Mouse (Mus musculus) heart, embryonic 13.5 days (tissue): ENCODE measurements at regions not wholly inside any gene's neighbourhood (a gene's known extent, or its start where the extent isn't known, plus 50 kb on each side); places are given as distances from the start of the nearest gene placed in this dataset.

ENCODE experiments used
- ATAC-seq: fragments of 200-750 bp; cut with Nextera tagmentation; 2 replicates; pipeline ENCODE4 v1.8.0; 2017; ENCODE audit warnings: moderate TSS enrichment; ENCODE audit not compliant: insufficient number of reproducible peaks, low FRiP score, low TSS enrichment; ENCODE audit errors: extremely low read depth
- H3K27ac ChIP-seq: fragments of 300-500 bp; sonication (generic); replicated peaks from 2 replicates; pipeline ENCODE4 v1.5.1; 2015; ENCODE audit warnings: moderate library complexity, mild to moderate bottlenecking, inconsistent platforms
- H3K27me3 ChIP-seq: fragments of 300-500 bp; sonication (generic); replicated peaks from 2 replicates; pipeline ENCODE4 v1.6.1; 2015; ENCODE audit warnings: mild to moderate bottlenecking, inconsistent platforms
- H3K36me3 ChIP-seq: fragments of 300-500 bp; sonication (generic); 2 replicates; pipeline ENCODE4 v1.6.1; 2015; ENCODE audit warnings: mild to moderate bottlenecking, inconsistent platforms
- H3K4me1 ChIP-seq: fragments of 300-500 bp; sonication (generic); 2 replicates; pipeline ENCODE4 v1.6.1; 2015; ENCODE audit warnings: inconsistent platforms
- H3K4me2 ChIP-seq: fragments of 300-500 bp; sonication (generic); 2 replicates; pipeline ENCODE4 v1.6.1; 2015; ENCODE audit warnings: inconsistent platforms, mild to moderate bottlenecking, moderate library complexity
- H3K4me3 ChIP-seq: fragments of 300-500 bp; sonication (generic); 2 replicates; pipeline ENCODE4 v1.5.1; 2015; ENCODE audit warnings: moderate library complexity, mild to moderate bottlenecking, inconsistent platforms
- H3K9ac ChIP-seq: fragments of 300-500 bp; sonication (generic); 2 replicates; pipeline ENCODE4 v1.6.1; 2015; ENCODE audit warnings: inconsistent platforms, mild to moderate bottlenecking, moderate library complexity
- H3K9me3 ChIP-seq: fragments of 300-500 bp; sonication (generic); 2 replicates; pipeline ENCODE4 v1.6.1; 2016; ENCODE audit warnings: inconsistent platforms
- WGBS: fragments of 180-500 bp; shearing (Covaris S2); methylation state at CpG from one replicate; pipeline ENCODE4 v1.1.7; 2015; ENCODE audit warnings: mixed read lengths; 5-methylcytosine and 5-hydroxymethylcytosine counted together

DNA sequence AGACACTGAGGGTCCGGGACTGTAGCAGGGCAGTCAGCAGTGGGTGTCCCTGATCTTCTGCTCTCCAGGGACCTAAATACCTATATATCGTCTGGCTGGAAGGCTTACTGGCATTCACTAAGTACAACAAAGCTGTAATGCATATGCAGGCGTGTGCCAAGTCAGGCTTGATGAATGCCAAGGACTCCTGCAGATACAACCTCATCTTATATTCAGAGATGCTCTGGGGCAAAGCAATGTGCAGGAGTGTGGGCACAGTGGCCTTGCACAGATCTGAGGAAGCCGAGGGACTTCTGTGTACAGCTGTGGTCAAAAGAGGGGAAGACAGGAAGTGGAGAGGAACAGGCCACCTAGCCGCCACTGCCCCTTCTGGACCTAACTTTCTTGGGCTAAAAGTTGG is 89.5 kb upstream of the Foxn2 start:
- no peaks in the 10 kb centered on the region for H3K4me1 ChIP-seq
- peaks cover 5% of the 10 kb centered on the region; the same call in 1 of the 2 replicates for H3K9me3 ChIP-seq
- no peak overlapping the region for H3K9ac ChIP-seq
- H3K27me3 ChIP-seq: no peaks in the 10 kb centered on the region
- no peak overlapping the region for H3K27ac ChIP-seq
- WGBS: 64% methylated on average over 5 of the region's 5 CpGs
- no peak overlapping the region for H3K4me3 ChIP-seq
- no peaks in the 10 kb centered on the region for H3K36me3 ChIP-seq
- ATAC-seq: no peak
- no peak overlapping the region for H3K4me2 ChIP-seq

DNA sequence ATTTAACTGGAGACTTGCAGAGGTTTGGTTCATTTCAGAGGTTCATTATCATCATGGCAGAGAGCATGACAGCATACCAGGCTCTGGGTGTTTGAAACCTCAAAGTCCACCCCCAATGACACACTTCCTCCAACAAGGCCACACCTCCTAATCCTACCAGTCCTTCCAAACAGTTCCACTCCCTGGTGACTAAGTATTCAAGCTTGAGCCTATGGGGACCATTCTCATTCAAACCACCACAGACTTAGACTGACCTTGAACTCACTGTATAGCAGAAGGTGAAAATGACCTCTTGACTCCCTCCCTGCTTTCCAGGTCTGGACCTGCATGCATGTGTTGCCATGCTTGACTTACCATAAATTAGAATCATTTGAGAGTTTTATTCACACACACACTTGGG is 87.6 kb upstream of the Foxn2 start:
- no peak overlapping the region for H3K4me2 ChIP-seq
- H3K9ac ChIP-seq: no peak overlapping the region
- no peaks in the 10 kb centered on the region for H3K27me3 ChIP-seq
- H3K9me3 ChIP-seq: peaks cover 5% of the 10 kb centered on the region; the same call in 1 of the 2 replicates
- no peak overlapping the region for H3K27ac ChIP-seq
- no peak overlapping the region for H3K4me3 ChIP-seq
- ATAC-seq: no peak
- H3K36me3 ChIP-seq: no peaks in the 10 kb centered on the region
- no peaks in the 10 kb centered on the region for H3K4me1 ChIP-seq

DNA sequence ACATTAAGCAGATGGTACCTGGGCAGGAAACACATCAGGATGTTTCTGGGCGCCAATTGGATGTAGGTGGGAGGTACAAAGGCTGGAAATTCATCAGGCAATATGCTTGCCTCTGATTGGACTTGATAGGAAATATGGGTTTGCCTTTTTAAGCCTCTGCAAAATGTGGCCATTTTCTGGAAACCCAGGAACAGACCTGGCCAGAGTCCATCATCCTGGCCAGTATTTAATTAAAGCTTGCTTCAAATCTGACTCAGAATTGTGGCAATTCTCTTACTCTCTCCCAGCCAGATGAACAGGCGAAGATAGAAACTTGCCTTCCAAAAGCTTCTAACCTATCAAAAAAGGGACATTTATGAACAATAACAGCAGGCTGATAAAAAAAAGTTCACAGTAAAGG is 79.3 kb upstream of the Foxn2 start:
- no peaks in the 10 kb centered on the region for H3K9me3 ChIP-seq
- no peaks in the 10 kb centered on the region for H3K4me1 ChIP-seq
- H3K4me2 ChIP-seq: no peak overlapping the region
- no peaks in the 10 kb centered on the region for H3K36me3 ChIP-seq
- no peaks in the 10 kb centered on the region for H3K27me3 ChIP-seq
- H3K4me3 ChIP-seq: no peak overlapping the region
- ATAC-seq: no peak
- no peak overlapping the region for H3K9ac ChIP-seq
- no peak overlapping the region for H3K27ac ChIP-seq
- 69% methylated on average over 2 of the region's 2 CpGs for WGBS

DNA sequence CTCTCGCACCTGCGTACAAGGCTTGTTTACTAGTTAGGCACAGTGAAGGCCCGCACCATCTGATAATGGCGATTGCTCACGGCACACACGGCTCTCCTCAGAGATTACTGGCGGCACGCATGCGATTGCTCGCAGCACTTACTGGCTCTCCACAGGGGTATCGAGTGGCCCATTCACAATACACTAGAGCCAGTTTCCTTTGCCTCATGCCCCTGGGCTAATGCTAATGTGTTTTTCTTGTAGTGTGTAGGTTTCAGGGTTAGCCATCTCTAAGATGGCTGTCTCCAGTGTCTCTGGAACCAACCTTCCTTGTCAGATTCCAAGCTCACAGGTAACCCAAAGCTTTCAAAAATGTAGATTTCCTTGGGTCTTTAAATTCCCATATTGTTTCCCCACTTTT is 78.1 kb upstream of the Foxn2 start:
- no peaks in the 10 kb centered on the region for H3K9me3 ChIP-seq
- no peaks in the 10 kb centered on the region for H3K4me1 ChIP-seq
- H3K27ac ChIP-seq: no peak overlapping the region
- H3K27me3 ChIP-seq: no peaks in the 10 kb centered on the region
- H3K4me2 ChIP-seq: no peak overlapping the region
- no peaks in the 10 kb centered on the region for H3K36me3 ChIP-seq
- H3K4me3 ChIP-seq: no peak overlapping the region
- no peak overlapping the region for H3K9ac ChIP-seq
- ATAC-seq: no peak
- WGBS: 84% methylated on average over 11 of the region's 11 CpGs

DNA sequence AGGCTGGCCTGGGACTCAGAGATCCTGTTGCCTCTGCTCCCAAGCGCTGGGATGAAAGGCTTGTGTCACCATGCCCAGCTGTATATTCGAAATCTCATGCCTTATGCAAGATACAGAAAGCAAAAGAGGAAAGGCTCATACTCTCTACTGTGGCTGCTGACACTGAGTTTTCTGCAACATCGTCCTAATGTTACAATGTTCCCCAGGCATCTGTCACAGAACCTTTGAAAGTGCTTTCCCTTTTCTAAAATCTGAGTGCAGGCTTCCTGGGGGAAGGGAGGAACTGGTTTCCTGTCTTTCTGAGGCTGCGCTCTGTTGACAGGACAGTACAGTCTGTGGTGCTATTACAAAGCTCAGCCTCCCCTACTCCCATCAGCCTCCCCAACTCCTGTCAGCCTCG is 72.6 kb upstream of the Foxn2 start:
- ATAC-seq: no peak

GRCm38 (mm10) chr17:88369971-88370370 is 70.5 kb upstream of the Foxn2 start:
- no peaks in the 10 kb centered on the region for H3K27me3 ChIP-seq
- ATAC-seq: no peak
- H3K27ac ChIP-seq: no peak overlapping the region
- H3K36me3 ChIP-seq: no peaks in the 10 kb centered on the region
- H3K9me3 ChIP-seq: peaks cover 5% of the 10 kb centered on the region; the same call in 1 of the 2 replicates
- no peak overlapping the region for H3K4me2 ChIP-seq
- 73% methylated on average over 8 of the region's 8 CpGs for WGBS
- H3K9ac ChIP-seq: no peak overlapping the region
- no peaks in the 10 kb centered on the region for H3K4me1 ChIP-seq
- H3K4me3 ChIP-seq: no peak overlapping the region

More for the DNA sequence above, 72.6 kb upstream of the Foxn2 start:
- H3K27me3 ChIP-seq: no peaks in the 10 kb centered on the region
- no peaks in the 10 kb centered on the region for H3K9me3 ChIP-seq
- 56% methylated on average over 5 of the region's 5 CpGs for WGBS
- no peaks in the 10 kb centered on the region for H3K4me1 ChIP-seq
- no peak overlapping the region for H3K9ac ChIP-seq
- no peaks in the 10 kb centered on the region for H3K36me3 ChIP-seq
- no peak overlapping the region for H3K27ac ChIP-seq
- no peak overlapping the region for H3K4me2 ChIP-seq
- no peak overlapping the region for H3K4me3 ChIP-seq

DNA sequence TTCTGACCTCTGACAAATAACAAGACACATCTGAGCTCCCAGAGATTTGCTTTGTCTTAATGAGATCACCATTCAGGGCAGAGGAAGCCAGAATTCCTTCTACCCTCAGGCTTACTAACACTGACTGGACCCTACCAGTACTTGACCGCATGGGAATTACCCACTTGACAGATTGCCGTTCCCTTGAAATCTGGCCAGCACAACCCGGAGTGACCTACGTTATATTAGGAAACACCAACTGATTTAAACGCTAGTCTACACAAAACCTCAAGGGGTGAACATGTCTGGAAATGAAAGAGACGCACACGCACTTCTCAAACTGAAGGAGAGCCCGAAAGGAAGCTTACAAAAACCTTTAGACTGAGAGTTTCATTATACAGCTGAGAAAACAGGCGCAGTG is 69.8 kb upstream of the Foxn2 start:
- 66% methylated on average over 9 of the region's 9 CpGs for WGBS
- H3K4me3 ChIP-seq: no peak overlapping the region
- no peaks in the 10 kb centered on the region for H3K36me3 ChIP-seq
- no peak overlapping the region for H3K4me2 ChIP-seq
- no peaks in the 10 kb centered on the region for H3K27me3 ChIP-seq
- no peak for ATAC-seq
- no peak overlapping the region for H3K9ac ChIP-seq
- H3K4me1 ChIP-seq: no peaks in the 10 kb centered on the region
- no peak overlapping the region for H3K27ac ChIP-seq
- H3K9me3 ChIP-seq: peaks cover 5% of the 10 kb centered on the region; the same call in 1 of the 2 replicates

DNA sequence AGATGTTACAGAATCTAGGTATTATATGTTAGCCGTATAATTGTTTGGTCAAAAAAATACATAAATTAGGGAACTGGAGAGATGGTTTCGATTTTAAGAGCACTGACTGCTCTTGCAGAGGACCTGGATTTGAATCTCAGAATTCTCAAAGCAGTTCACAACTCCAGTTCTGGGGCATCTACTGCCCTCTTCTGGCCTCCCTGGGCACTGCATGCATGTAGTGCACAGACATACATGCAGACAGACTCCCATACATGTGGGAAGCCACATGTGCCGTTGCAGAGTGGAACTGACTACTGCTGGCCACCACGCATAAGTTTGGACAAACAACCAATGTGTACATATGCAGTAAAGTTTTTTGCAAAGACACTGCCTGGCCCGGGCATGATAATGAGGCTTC is 62.0 kb upstream of the Foxn2 start:
- H3K27ac ChIP-seq: no peak overlapping the region
- H3K9me3 ChIP-seq: peaks cover 5% of the 10 kb centered on the region; the same call in 1 of the 2 replicates
- no peaks in the 10 kb centered on the region for H3K36me3 ChIP-seq
- no peak overlapping the region for H3K9ac ChIP-seq
- no peaks in the 10 kb centered on the region for H3K4me1 ChIP-seq
- H3K27me3 ChIP-seq: no peaks in the 10 kb centered on the region
- no peak overlapping the region for H3K4me2 ChIP-seq
- no peak for ATAC-seq
- H3K4me3 ChIP-seq: no peak overlapping the region
- WGBS: 87% methylated on average over 5 of the region's 5 CpGs

DNA sequence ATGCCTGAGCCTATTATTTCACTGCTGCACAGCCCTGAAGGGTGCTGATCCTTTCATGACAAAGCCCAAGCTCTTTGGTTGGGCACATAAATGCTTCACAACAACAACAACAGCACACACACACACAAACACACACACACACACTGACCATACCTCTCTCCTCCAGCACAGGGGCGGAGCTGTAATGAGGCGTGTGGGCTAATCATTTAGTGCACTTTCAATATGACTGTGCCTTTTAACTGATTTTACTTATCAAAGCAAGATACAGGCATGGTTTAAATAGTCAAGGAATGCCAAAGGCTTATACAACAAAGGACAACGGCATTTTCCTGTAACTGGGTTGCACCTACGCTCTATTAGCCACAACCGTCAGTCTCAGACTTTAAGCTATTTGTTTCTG is 61.1 kb upstream of the Foxn2 start:
- Histone ChIP-seq H3K4me2 (no peak overlapping the region), H3K27ac (no peak overlapping the region), H3K9ac (no peak overlapping the region), H3K9me3 (no peaks in the 10 kb centered on the region), H3K4me1 (no peaks in the 10 kb centered on the region), H3K36me3 (no peaks in the 10 kb centered on the region), H3K4me3 (no peak overlapping the region), H3K27me3 (no peaks in the 10 kb centered on the region)
- 83% methylated on average over 5 of the region's 5 CpGs for WGBS
- ATAC-seq: no peak

DNA sequence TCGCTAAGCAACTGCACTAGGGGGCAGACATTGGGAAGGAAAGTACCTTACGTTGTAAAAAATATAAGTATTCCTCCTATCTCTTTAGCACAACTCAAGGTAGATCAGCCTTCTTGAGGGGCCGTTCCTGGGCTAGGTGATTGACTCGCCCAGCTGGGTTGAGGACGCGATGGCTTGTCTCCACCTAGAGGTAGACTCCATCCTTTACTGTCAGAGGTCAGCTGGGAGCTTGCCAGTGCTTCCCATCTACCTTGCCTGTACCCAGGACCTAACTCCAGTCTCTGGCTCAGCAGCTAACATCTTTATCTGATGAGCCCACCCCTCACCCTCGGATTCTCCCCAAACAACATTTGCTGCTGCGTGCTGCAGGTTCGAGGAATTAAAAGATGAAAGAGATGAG is 59.4 kb upstream of the Foxn2 start:
- Histone ChIP-seq H3K9ac (no peak overlapping the region), H3K36me3 (no peaks in the 10 kb centered on the region), H3K27me3 (no peaks in the 10 kb centered on the region), H3K27ac (no peak overlapping the region), H3K4me2 (no peak overlapping the region), H3K4me3 (no peak overlapping the region), H3K4me1 (no peaks in the 10 kb centered on the region), H3K9me3 (no peaks in the 10 kb centered on the region)
- 38% methylated on average over 9 of the region's 9 CpGs for WGBS
- no peak for ATAC-seq

GRCm38 (mm10) chr17:88383447-88383846 is 57.1 kb upstream of the Foxn2 start:
- Histone ChIP-seq H3K4me3 (no peak overlapping the region), H3K4me1 (no peaks in the 10 kb centered on the region), H3K36me3 (no peaks in the 10 kb centered on the region), H3K9ac (no peak overlapping the region), H3K27ac (no peak overlapping the region), H3K9me3 (no peaks in the 10 kb centered on the region), H3K4me2 (no peak overlapping the region), H3K27me3 (no peaks in the 10 kb centered on the region)
- WGBS: 81% methylated on average over 4 of the region's 4 CpGs
- no peak for ATAC-seq

- H3K36me3 ChIP-seq: no peaks in the 10 kb centered on the region
- WGBS: 77% methylated on average over 15 of the region's 15 CpGs
- no peak for ATAC-seq
- no peaks in the 10 kb centered on the region for H3K27me3 ChIP-seq
- H3K4me1 ChIP-seq: peaks cover 4% of the 10 kb centered on the region; the same call in 1 of the 2 replicates
- H3K4me2 ChIP-seq: no peak overlapping the region
- H3K27ac ChIP-seq: no peak overlapping the region
- H3K9ac ChIP-seq: no peak overlapping the region
- H3K9me3 ChIP-seq: no peaks in the 10 kb centered on the region
- H3K4me3 ChIP-seq: no peak overlapping the region
Observed at GRCm38 (mm10) chr17:88388441-88388951, 52.0 kb upstream of the Foxn2 start.
